Mouse (Mus musculus): ENCODE data around the gene Rbfox2.

The Rbfox2 gene

DNA sequence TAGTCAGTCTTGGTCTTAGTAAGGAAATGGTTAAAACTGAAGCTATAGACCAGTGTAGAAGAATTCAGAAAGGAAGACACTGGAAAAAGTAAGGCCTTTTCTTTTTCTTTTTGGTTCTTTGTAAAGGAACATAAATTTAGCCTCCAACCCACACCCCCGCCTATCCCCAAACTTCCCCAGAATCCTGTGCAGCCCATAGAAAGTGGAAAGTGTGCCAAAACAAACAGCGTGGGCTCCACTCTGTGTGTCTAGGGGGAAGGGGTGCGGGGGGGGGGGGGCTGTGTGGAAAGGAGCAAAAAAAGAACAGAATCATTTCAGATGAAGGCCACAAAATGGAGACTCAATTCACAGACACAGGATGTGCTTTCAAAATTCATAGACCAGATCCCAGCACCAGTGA, 156.8 kb downstream of the Rbfox2 start:
- in situ Hi-C loops (cut with MboI, MseI), result no loop called here

- in situ Hi-C loops (cut with MboI, MseI), result no loop called here
Observed at GRCm38 (mm10) chr15:77149551-77149950, 157.3 kb downstream of the Rbfox2 start.

DNA sequence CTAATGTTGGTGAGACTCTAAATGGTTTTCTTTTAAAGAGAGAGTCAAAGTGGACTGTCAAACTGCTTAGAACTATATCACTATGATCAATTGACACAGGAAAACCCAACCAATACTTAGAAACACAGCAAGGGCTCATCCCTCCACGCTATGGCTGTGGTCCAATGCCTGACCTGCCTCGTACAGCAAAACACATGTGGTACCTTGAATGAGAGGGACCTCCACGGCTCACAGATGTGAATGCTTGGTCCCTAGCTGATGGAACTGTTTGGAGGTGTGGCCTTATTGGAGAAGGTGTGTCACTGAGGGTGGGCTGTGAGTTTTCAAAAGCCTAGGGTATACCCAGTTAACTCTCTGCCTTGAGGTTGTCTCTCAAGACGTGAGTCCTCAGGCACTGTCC, 159.9 kb downstream of the Rbfox2 start:
- in situ Hi-C loops (cut with MboI, MseI), result no loop called here

DNA sequence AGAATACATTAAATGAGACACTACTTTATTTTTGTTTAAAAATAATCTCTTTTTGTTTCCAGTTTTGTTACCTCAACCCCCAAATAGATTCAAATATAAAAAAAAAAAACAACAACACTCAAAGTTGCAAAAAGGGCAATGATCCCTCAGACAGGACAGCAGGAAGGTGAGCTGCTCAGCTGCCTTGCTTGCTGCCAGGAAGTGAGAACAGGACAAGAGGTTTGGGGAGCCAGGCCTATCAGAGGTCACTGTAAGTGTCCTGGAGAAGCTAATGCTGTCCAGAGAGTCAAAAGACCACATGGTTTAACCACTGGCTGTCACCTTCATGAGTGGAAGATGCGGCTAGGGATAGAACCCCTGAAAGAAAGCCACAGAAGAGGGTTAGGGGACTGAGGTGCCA, 161.8 kb downstream of the Rbfox2 start:
- in situ Hi-C loops (cut with MboI, MseI), result no loop called here

DNA sequence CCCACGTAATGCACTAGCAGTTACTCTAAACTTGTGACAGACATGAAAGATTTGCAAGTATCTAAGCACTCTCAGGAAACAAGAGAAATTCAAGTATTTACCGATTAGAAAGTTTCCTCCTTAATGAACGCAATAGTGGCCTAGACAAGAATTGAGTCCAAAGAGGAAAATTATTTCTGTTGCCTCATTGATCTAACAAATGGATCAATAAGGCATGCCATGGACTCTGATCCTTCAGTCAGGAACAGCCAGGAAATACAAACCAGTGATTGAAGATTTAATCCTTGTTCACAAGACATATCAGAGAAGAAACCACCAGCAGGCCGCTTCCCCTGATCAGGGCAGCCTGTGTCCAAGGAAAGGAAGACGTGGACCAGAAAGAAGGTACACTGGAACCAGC, 164.0 kb downstream of the Rbfox2 start:
- in situ Hi-C loops (cut with MboI, MseI), result no loop called here

DNA sequence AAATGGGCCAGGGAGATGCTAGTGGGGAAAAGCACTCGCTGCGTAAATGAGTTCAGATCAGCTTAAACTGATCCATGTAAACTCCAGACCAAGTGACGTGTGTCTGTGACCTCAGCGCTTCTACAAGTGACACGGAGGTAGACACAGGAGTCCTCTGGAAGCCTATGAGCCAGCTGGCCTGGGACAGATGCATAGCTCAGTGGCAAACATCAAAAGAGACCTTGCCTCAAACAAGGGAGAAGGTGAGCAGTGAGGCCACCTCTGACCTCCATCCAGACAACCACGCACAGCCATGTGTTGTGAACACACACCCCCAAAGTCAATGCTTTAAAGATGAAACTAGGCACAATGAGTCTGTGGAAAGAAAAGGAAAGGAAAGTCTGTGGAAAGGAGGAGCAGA, 164.5 kb downstream of the Rbfox2 start:
- in situ Hi-C loops (cut with MboI, MseI), result no loop called here

DNA sequence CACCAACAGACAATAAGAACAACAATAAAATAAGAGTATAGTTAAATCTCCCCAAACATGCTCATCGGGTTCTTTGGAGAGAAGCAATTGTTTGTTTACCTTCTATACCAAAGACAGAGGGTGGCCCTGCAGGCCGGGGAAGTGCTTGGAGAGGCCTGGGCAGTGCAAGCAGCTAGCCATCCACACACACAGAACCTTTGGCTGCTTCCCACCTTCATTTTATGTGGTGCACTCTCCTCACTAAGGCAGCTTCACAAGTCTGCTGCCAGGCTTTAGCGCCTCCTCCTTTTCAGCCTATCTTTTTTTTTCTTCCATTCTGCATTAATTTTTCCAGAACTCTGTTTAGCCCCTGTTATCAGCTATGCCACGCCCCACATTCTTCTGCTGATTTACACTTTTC, 165.1 kb downstream of the Rbfox2 start:
- in situ Hi-C loops (cut with MboI, MseI), result no loop called here

DNA sequence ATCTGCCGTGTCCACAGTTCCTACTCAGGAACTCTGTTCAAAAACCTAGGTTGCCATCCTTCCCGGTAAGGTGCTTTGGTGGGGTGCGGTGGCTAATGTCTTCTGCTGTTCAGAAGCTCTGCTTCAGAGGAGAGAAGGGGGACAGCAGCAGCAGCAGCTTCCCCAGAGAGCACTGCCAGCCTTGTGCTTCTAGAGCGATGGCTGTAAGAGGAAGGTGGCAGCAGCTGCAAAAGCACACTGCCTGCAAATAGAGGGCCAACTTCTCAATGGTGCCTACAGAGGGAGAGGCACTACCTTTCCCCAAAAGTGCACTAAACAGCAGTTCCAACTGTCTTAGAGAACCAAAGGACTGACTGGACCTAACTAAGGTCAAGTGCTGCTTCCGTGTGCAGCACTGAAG, 168.5 kb downstream of the Rbfox2 start:
- in situ Hi-C loops (cut with MboI, MseI), result no loop called here

DNA sequence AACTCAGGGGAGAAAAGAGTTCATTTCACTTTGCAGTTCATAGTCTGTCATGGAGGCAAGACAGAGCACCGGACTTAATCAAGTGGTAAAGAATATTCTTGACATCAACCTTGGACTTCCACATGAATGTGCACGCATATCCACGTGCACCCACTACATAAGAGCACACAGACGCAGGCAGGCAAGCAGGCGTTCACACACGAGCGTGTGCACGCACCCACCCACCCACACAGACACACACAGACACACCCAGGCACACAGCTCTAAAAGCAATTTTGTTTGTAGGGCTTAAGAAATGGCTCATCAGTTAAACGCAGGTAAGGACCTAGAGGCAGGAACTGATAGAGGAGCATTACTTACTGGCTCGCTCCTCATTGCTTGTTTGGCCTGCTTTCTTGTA, 172.3 kb downstream of the Rbfox2 start:
- in situ Hi-C loops (cut with MboI, MseI), result no loop called here

- in situ Hi-C loops (cut with MboI, MseI), result no loop called here
Observed at GRCm38 (mm10) chr15:77129154-77129553, 177.7 kb downstream of the Rbfox2 start.

DNA sequence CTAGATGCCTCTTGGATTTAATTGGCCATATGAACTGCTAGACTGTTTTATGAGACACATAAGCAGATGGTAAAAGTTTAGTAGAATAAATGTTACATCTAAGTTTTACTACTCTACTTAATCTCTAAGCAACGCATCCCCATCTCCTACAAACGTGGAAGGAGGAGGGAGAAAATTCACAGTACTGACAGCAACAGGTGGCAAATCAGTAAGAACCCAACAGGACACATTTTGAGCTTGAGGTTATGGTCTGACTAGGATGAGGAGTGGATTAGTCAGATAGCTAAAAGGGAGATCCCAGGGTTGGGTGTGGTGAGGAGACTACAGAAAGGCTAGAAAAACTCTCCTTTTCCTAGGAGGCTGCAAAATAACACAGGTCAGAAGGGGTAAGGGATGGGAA, 179.1 kb downstream of the Rbfox2 start:
- in situ Hi-C loops (cut with MboI, MseI), result no loop called here

- in situ Hi-C loops (cut with MboI, MseI), result no loop called here
Observed at GRCm38 (mm10) chr15:77126674-77127073, 180.1 kb downstream of the Rbfox2 start.

- in situ Hi-C loops (cut with MboI, MseI), result no loop called here
Observed at GRCm38 (mm10) chr15:77124372-77125117, 182.3 kb downstream of the Rbfox2 start.

- in situ Hi-C loops (cut with MboI, MseI), result no loop called here
Observed at GRCm38 (mm10) chr15:77122824-77123223, 184.0 kb downstream of the Rbfox2 start.

- in situ Hi-C loops (cut with MboI, MseI), result no loop called here
Observed at GRCm38 (mm10) chr15:77122208-77122607, 184.6 kb downstream of the Rbfox2 start.

DNA sequence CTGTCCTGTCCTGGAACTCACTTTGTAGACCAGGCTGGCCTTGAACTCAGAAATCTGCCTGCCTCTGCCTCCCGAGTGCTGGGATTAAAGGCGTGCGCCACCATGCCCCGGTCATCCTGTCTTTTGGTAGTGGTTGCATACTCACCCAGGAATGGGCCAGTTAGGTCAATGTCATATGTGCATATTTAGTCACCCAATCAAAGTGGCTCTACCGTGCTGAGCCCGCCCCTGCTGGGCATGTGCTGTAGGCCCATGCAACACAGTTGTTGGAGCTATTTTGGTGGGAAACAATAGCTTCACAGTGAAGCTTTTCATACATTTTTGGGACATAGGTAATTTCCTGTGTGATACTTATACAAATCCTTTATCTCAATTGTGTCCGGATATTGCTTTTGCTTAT, 187.1 kb downstream of the Rbfox2 start:
- in situ Hi-C loops (cut with MboI, MseI), result no loop called here

DNA sequence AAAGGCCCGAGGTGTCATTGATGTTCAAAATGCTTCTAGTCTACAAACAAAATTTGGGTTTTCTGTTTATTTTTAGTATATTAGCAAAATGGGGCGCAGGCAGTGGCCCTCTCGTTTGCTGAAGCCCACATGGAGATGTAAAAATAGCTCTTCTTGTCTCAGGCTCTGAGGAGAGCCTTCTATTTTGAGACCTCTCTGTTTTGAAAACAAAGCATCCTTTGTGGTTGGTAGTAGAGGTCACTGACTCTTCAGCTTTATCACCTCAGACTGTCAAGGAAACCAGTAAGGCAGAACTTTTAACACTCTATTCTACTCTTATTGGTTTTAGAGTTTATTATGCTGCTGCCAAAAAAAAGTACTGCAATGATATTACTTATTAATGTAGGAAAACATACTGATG, 189.6 kb downstream of the Rbfox2 start:
- in situ Hi-C loops (cut with MboI, MseI), result no loop called here

DNA sequence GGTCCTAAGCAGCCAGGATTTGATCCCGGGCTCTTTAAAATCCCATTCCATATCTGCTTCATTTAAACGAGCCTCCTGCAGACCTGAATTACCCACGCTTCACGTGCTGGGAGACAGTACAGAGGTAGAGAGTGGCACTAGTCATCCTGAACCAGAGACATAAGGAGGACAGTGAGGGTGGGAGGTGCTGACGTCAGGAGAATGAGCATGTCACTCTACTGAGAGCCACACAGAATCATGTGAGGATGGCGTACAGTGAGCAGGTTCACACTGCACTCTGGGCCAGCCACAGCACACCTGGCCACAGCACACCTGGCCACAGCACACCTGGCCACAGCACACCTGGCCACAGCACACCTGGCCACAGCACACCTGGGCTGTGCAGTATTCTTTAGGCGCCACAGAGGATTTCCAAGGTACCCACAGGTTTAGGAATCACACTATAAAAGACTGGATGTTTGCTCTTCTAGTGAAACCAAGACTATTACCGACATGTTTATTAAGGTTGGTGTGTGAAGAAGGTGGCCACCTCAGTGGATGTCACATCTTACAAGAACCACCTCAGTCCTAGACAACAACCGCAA, 190.6 kb downstream of the Rbfox2 start:
- in situ Hi-C loops (cut with MboI, MseI), result no loop called here

GRCm38 (mm10) chr15:77115456-77115855, 191.3 kb downstream of the Rbfox2 start:
- in situ Hi-C loops (cut with MboI, MseI), result no loop called here

DNA sequence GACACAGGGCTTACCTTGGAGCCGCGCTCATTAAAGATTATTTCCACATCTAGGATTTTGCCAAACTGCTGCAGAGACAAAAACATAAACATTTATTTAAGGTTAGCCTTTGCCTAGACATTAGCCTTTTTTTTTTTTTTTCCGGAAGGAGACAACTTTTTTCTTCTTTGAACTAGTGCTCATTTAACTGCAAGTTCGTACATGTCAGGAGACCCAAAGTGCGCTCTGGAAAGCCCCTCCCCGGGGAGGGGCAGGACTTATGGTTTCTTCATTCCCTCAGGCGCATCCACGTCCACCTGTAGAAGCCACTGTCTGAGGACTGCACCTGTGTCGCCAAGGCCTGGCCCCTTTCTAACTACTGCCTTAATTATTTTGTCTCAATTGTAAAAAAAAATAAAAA, 193.2 kb downstream of the Rbfox2 start:
- in situ Hi-C loops (cut with MboI, MseI), result no loop called here

DNA sequence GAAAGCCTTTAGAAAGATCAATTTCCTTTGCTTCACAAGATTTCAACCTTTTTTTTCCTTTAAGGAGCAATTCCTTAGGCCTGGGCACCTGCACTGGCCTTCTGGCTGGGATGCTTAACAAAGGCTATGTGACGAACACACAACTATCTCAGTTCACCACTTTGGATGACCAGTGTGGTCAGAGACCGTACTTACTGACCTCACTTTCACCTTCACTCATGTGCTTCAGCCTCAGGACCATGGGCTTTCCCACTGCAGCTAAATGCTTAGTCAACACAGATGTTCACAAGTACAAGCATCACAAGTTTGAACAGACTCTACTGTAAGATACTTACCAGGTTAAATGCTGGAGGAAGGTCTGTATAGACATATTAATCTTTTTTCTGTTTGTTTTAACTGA, 194.4 kb downstream of the Rbfox2 start:
- in situ Hi-C loops (cut with MboI, MseI), result no loop called here

DNA sequence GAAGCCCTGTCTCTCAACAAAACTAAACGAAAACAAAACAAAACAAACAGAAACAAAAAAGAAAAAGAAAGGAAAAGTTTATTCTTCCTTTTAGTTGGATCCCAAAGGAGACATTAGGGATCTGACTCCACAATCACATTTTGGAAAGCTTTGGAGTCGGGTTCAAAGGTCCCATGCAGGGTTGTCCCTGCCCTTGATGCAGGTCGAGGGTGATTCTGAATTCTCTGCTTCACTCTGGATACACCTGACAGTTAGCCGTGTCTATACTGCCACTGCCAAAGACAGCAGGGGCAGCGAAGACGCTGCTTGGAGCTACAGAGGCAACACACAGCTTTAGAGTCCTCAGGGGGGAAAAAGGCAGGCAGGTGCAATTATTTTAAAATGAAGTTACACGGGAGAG, 194.9 kb downstream of the Rbfox2 start:
- in situ Hi-C loops (cut with MboI, MseI), result no loop called here

DNA sequence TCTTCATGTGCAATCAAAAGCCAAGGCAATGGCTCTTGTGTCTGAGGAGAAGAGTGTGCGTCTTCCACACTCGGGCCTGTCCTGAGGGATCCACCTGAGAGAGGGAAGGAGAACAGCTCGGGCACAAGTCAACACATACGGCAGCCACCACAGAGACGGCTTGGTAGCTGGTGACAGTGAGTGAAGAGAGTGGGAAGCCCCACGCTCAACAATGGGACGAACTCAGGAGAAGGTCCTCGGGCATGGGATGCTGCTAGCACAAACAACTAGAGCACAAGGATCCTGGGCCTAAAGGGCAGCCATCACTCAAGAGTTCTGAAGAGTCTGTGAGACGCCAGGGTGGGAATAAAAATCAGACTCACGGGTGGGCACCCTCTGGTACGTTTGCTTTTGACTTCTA, 196.4 kb downstream of the Rbfox2 start:
- in situ Hi-C loops (cut with MboI, MseI), result no loop called here

Measured in T-helper 1 cell (primary cell).